Mouse (Mus musculus): ENCODE results near the gene Mrps18a.
A peak's percentile ranks its signal among the peaks of the same experiment; 100 is the strongest.

Gene Mrps18a

DNA sequence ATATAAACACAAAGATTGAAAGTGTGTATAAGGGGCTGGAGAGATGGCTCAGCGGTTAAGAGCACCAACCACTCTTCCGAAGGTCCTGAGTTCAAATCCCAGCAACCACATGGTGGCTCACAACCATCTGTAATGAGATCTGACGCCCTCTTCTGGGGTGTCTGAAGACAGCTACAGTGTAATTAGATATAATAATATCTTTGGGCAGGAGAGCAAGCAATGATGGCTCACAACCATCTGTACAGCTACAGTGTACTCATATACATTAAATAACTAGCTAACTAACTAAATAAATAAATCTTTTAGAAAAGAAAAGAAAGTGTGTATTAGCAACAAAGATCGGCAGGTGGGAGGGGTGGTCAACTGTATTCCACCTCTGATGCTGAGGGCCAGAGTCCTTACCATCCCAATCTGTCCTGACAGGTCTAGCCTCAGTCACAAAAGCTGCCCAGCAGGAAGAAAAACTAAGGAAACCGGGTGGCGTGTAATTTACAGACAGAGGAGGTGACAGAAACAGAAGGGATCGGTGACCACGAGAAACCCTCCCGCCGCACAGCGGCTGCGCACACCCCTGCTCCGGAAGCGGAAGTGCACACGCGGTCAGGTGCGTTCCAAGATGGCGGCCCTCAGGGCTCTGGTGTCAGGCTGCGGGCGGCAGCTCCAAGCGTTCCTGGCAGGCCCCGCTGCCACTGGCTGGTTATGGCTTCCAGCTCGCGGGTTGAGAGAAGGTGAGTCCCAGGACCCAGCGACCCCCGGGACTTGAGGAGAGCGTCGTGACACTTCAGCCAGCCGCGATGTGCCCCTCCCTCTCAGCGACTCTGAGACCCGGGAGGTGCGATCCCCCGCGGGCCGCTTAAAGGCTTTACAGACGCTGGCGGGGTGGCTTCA lies at the start of gene Mrps18a:
Gene Mrps18a, plus strand, starts transcription at position 585 of the 888 bp plus-strand sequence.
- peak; percentile 62 for DNase-seq (ENCODE audit: low read depth, low spot score)

DNA sequence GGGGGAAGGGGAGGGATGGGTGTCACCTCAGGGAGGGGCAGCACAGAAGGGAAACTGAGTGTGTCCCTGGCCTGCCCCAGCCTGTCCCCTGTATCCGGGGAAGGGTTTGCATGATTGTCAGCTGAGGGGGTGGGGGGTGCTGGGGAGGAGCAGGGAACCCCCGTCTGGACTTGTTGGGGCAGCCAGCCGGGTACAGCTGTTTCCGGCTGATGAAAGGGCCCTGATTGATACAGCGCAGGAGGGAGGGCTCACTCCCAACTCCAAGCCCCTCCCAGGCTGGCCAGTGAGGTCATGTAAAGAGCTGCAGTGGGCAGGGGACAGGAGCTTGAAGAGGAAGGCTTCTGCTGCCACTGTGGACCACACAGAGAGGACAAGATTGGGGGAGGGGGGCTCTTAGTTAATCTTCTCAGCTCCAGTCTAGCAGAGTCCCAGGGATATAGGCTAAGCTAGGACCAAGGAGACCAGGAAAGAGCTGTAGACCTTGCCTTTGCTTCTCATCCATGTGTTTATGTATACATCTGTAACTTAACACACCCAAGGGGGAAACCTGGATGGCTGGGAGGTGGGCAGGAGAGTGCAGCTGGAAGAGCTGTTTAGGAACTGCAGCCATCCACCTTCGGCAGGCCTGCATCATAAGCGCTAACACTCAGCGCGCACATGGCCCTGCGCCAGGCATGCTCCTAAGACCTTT lies 47.4 kb upstream of the Mrps18a start:
- no peak for DNase-seq (ENCODE audit: low read depth, low spot score)

DNA sequence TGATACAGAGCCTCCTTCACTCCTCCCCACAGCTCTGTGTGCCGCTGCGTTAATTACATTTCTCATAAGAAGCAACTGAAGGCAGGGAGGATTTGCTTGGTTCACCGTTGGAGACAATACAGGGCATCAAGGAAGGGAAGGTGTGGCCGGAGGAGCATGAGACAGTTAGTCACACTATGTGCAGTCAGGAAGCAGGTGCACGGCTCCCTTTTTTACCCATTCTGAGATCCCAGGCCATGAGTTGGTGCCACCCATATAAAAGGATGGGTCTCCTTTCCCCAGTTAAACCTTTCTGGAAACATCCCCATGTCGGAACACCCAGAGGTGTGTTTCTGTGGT lies 46.8 kb upstream of the Mrps18a start:
- no peak for DNase-seq (ENCODE audit: low read depth, low spot score)

GRCm38 (mm10) chr17:46070046-46070445 lies 40.7 kb upstream of the Mrps18a start:
- no peak for DNase-seq (ENCODE audit: low read depth, low spot score)

DNA sequence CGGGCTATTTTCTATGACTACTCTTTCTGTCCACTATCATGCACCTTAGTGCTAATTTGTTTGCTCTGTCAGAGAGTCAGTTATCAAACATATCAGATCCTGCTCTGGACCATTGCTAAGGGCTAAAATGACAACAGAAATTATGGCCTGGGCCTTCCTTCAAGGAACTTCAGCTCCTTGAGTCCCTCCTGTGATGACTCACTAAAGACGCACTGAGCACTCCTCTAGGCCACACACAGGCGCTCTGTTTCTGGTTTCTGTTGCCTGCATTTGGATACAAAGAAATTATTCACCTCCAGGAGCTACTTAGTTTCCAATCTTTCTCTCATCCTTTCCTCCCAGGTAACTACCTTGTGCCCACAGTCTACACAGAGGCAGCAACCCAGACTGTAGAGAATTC lies 39.3 kb upstream of the Mrps18a start:
- DNase-seq (ENCODE audit: low read depth, low spot score) = no peak

GRCm38 (mm10) chr17:46073730-46074301 lies 37.0 kb upstream of the Mrps18a start:
- DNase-seq (ENCODE audit: low read depth, low spot score) = no peak

- DNase-seq (ENCODE audit: low read depth, low spot score) = no peak
These were observed 36.2 kb upstream of the Mrps18a start for GRCm38 (mm10) chr17:46074398-46075115.

GRCm38 (mm10) chr17:46075116-46075485 lies 35.7 kb upstream of the Mrps18a start:
- no peak for DNase-seq (ENCODE audit: low read depth, low spot score)

DNA sequence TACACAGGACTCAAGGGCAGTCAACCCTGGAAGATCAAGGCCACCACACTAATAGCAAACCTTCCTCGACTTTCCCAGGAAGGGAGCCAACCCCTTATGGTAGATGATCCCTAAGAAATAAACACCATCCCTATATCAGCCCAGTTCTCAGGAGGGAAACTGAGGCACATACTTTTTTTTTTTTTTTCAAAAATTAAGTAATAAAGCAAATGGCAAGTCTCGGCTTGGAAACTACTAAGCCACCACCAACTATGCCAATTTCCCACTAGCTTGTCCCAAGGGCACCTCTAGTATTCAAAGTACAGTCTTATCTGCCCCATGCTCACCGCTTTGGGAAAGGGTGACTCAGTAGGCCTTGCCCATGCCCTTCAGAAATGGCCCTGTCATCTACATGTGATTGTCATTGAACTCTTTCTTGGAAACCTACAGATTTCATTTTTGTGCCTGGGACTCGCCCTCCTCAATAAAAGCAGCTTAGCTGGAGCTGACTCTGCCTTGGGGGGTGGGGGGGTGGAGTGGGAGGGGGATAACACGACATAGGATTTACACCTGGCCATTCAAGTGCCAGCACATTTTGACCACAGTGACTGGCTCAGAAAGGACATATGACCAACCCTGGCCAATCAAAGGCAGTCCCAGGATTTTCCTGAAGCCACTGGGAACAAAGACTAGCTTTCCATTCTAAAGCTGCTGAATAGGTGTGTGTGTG lies 35.1 kb upstream of the Mrps18a start:
- no peak for DNase-seq (ENCODE audit: low read depth, low spot score)

DNA sequence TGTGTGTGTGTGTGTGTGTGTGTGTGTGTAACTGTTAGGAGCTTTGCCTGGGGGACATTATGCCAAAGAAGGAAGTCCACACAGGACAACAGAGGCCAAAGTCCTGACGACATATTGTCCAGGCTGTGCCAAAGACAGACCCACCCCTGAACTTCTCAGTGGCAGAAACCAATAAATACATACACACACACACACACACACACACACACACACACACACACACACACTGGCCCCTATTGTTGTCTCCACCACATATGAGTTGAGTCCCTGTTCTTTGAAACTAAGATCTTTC lies 34.6 kb upstream of the Mrps18a start:
- DNase-seq (ENCODE audit: low read depth, low spot score) = no peak

- DNase-seq (ENCODE audit: low read depth, low spot score) = no peak
These were observed 32.8 kb upstream of the Mrps18a start for GRCm38 (mm10) chr17:46077921-46078534.

DNA sequence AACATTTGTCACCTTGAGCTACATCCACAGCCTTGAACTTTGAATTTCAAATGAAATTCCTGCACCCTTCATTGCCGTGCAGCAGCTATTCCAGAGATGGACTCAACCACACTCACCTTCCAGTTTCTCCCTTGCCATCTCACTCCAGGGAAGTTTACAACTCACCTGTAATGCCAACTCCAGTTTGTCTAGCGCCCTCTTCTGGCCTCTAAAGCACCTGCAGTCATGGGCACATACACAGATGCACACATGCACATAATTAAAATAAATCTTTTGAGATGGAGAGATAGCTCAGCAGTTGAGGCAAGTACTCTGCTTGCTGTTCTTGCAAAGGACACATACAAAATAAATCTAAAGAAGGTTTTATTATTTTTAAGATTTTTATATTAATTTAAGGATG lies 31.7 kb upstream of the Mrps18a start:
- DNase-seq (ENCODE audit: low read depth, low spot score) = no peak

DNA sequence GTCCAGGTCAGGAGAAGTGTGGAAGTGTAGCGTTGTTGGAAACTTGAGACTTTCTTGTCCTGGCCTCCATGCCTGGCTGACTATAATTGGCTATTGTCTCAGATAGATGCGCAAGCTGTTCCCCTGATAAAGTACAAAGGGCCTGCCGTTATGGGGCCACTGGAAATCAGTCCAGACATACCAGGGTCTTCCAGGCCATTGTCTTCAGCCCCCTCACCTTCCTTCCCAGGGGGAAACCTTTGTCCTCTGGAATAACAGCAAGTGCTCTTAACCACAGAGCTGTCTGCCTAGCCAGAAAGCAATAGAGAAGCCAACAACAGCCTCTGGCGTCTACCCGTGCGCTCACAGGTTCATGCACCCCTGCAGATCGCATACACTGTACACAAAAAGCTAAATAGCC lies 30.4 kb upstream of the Mrps18a start:
- DNase-seq (ENCODE audit: low read depth, low spot score) = no peak

DNA sequence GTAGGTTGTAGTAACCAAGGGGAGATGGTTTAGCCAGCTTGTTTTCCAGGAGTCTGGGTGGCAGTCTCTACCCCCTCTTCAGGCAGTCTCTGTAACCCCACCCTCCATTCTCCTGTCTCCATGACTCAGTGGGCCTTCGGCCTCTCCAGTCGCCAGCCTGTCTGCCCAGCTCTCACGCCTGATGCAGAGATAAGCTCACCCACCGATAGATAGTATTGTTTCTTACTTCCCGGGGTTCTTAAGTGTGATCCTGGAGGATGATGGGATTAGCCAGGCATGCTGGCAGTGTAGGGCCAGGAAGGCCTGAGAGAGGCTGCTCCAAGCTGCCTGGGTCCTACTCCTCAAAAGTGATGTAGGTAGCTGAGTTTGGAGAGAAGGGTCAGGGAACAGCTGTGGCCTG lies 29.7 kb upstream of the Mrps18a start:
- no peak for DNase-seq (ENCODE audit: low read depth, low spot score)

DNA sequence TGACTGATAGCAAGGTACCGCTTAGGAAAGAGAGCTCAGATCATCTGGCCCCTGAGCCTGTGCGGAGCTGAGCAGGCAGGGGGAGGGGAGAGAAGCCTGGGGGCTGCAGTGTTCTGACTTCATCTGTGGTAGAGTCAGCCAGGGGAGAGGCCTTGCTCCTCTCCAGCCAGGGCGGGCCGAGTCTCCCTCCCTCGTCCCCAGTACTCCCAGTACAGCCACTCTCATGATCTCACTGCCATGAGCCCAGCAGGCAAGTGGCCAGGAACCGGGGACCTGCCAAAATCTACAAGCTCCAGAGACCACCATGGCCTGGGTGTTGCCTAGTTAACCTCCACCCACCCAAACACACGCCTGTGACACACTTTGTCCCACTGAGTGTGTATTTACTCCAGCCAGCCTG lies 29.1 kb upstream of the Mrps18a start:
- no peak for DNase-seq (ENCODE audit: low read depth, low spot score)

GRCm38 (mm10) chr17:46083381-46083780 lies 27.4 kb upstream of the Mrps18a start:
- no peak for DNase-seq (ENCODE audit: low read depth, low spot score)

- no peak for DNase-seq (ENCODE audit: low read depth, low spot score)
These were observed 26.7 kb upstream of the Mrps18a start for GRCm38 (mm10) chr17:46084091-46084501.

GRCm38 (mm10) chr17:46086341-46086870 lies 24.4 kb upstream of the Mrps18a start:
- DNase-seq (ENCODE audit: low read depth, low spot score) = no peak

DNA sequence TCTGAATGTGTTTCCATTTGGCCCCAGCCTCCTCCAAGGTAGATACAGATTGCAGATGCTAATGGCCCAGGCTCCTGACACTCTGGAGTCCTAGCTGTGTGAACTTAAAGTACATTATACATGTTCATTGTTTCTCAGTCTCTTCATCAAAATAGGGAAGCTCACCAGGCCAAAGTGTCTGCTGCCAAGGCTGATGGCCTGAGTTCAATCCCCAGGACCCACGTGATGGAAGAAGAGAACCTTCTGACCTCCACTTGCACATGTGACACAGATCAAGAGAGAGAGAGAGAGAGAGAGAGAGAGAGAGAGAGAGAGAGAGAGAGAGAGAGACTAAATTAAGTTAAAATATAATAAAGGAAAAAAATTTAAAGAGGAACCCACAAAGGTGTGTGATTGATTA lies 19.4 kb upstream of the Mrps18a start:
- DNase-seq (ENCODE audit: low read depth, low spot score) = no peak

- DNase-seq (ENCODE audit: low read depth, low spot score) = no peak
These were observed 18.9 kb upstream of the Mrps18a start for GRCm38 (mm10) chr17:46091899-46092298.

GRCm38 (mm10) chr17:46098525-46098924 lies 12.3 kb upstream of the Mrps18a start:
- DNase-seq (ENCODE audit: low read depth, low spot score) = no peak

All from c-Kit-negative CD71-positive TER-119-positive erythroid progenitor cells, embryonic 14.5 days (primary cell).